In genomic region chr11:77463101-77463445, GRCm38 (mm10) we compare ENCODE assay signal across 9 mouse cellular contexts. TPM values are rescaled to one million over a fixed set of nuclear protein-coding genes. Genes with fewer than 3 reads are reported as not detected.
A peak's percentile ranks its signal among the peaks of the same experiment; 100 is the strongest.
DNase-seq lines count a peak whose midpoint lies in the region; ATAC-seq and TF ChIP-seq lines count a peak whose summit lies in the region.
"Had no signal": no experiment of that assay in that cellular context is flagged by ENCODE, and none has a peak within 500 bp of the region (broad histone marks: within the 10 kb centered on the region; RNA-seq: fewer than 3 reads in every experiment).

No protein-coding gene starts in this region.

- intact Hi-C loops in left cerebral cortex, postnatal 10 days (cut with DNase I), result loop anchor here (10.0 kb wide), 1 partner anchor 368 kb away; no protein-coding TSS in a partner anchor

- no peaks in the 10 kb centered on the region for H3K9me3 ChIP-seq in kidney, postnatal 0 days (replicated peaks; ENCODE audit: low read length)
- no peaks in the 10 kb centered on the region for H3K9me3 ChIP-seq in embryonic facial prominence, embryonic 13.5 days
- H3K9me3 ChIP-seq in hindbrain, postnatal 0 days (ENCODE audit: low read length), result no peaks in the 10 kb centered on the region

- peak; percentile 29 for TF ChIP-seq POLR2A in myocyte (IDR thresholded peaks at IDR 0.05; ENCODE audit: insufficient read length, low read depth)

- 37% methylated on average over 8 of the region's 8 CpGs for WGBS in kidney, postnatal 0 days
- WGBS in embryonic facial prominence, embryonic 13.5 days, result 39% methylated on average over 8 of the region's 8 CpGs
- whole genome bisulfite sequencing in hindbrain, postnatal 0 days, result 49% methylated on average over 8 of the region's 8 CpGs

- H3K9ac ChIP-seq in kidney, postnatal 0 days (ENCODE audit: low read depth, low read length), result 0 out of 2 replicates have a peak overlapping the region, but pooled peaks have one; percentile 54
- peak overlapping the region; percentile 66; the same call in 1 of the 2 replicates for H3K9ac ChIP-seq in embryonic facial prominence, embryonic 13.5 days
- H3K9ac ChIP-seq in hindbrain, postnatal 0 days (replicated peaks; ENCODE audit: low read length), result no peak overlapping the region; the same call in 1 of the 2 replicates

- H3K79me2 ChIP-seq in myocyte (ENCODE audit: control insufficient read depth, insufficient read depth), result no peaks in the 10 kb centered on the region

- TF ChIP-seq CTCF in kidney, postnatal 0 days (IDR thresholded peaks at IDR 0.05; ENCODE audit: low read depth), result no peak
- TF ChIP-seq CTCF in hindbrain, postnatal 0 days (IDR thresholded peaks at IDR 0.05; ENCODE audit: low read depth), result no peak

- no peaks in the 10 kb centered on the region for H3K36me3 ChIP-seq in kidney, postnatal 0 days (ENCODE audit: insufficient read depth, low read length)
- H3K36me3 ChIP-seq in embryonic facial prominence, embryonic 13.5 days, result no peaks in the 10 kb centered on the region
- H3K36me3 ChIP-seq in hindbrain, postnatal 0 days (ENCODE audit: insufficient read depth, low read length), result no peaks in the 10 kb centered on the region; the same call in 1 of the 2 replicates
- H3K36me3 ChIP-seq in myocyte (ENCODE audit: control insufficient read depth, insufficient read depth), result no peaks in the 10 kb centered on the region

- DNase-seq in kidney, postnatal 0 days (ENCODE audit: low spot score), result no peak
- DNase-seq in kidney, adult 11 months, result no peak
- DNase-seq in hindbrain, postnatal 0 days (ENCODE audit: low spot score), result no peak
- DNase-seq in left cerebral cortex, postnatal 10 days (ENCODE audit: extremely low spot score in 1 of 2, low spot score in 2 of 2), result no peak
- DNase-seq in frontal cortex, postnatal 25 days (ENCODE audit: low spot score in 2 of 2), result no peak
- no peak for DNase-seq in layer of hippocampus, adult 18-20 months (ENCODE audit: low spot score in 2 of 2)

- H3K4me2 ChIP-seq in kidney, postnatal 0 days (ENCODE audit: low read length), result peak overlapping the region; percentile 98
- peak overlapping the region; percentile 100 for H3K4me2 ChIP-seq in embryonic facial prominence, embryonic 13.5 days
- H3K4me2 ChIP-seq in hindbrain, postnatal 0 days (ENCODE audit: low read depth, low read length), result peak overlapping the region; percentile 91
- H3K4me2 ChIP-seq in myocyte (ENCODE audit: low read depth), result peak overlapping the region; percentile 98

- H3K27ac ChIP-seq in kidney, postnatal 0 days, result no peak overlapping the region
- no peak overlapping the region for H3K27ac ChIP-seq in embryonic facial prominence, embryonic 13.5 days
- H3K27ac ChIP-seq in hindbrain, postnatal 0 days, result no peak overlapping the region

- H3K27me3 ChIP-seq in kidney, postnatal 0 days (ENCODE audit: insufficient read depth, low read length), result peaks cover 10% of the 10 kb centered on the region; the same call in 1 of the 2 replicates
- peaks cover 83% of the 10 kb centered on the region for H3K27me3 ChIP-seq in embryonic facial prominence, embryonic 13.5 days
- 0 out of 2 replicates have a peak, but pooled peaks cover 4% of the 10 kb centered on the region for H3K27me3 ChIP-seq in hindbrain, postnatal 0 days (ENCODE audit: insufficient read depth, low read length)
- H3K27me3 ChIP-seq in myocyte (ENCODE audit: control insufficient read depth, insufficient read depth, insufficient read length), result no peaks in the 10 kb centered on the region
- H3K27me3 ChIP-seq: Patski had no signal

- peak overlapping the region; percentile 30 for H3ac ChIP-seq in myocyte (ENCODE audit: control insufficient read depth, insufficient read length)

- H3K4me1 ChIP-seq in kidney, postnatal 0 days (replicated peaks; ENCODE audit: insufficient read depth, low read length), result peaks cover 14% of the 10 kb centered on the region
- peaks cover 13% of the 10 kb centered on the region for H3K4me1 ChIP-seq in embryonic facial prominence, embryonic 13.5 days
- H3K4me1 ChIP-seq in hindbrain, postnatal 0 days (ENCODE audit: insufficient read depth, low read length), result no peaks in the 10 kb centered on the region

- ATAC-seq in kidney, postnatal 0 days (replicated peaks; ENCODE audit: low FRiP score, low read depth), result no peak
- no peak for ATAC-seq in embryonic facial prominence, embryonic 13.5 days (ENCODE audit: insufficient number of reproducible peaks, insufficient read depth, low FRiP score, low TSS enrichment, low read depth)
- ATAC-seq in hindbrain, postnatal 0 days, result no peak

- no peak overlapping the region; the same call in 1 of the 2 replicates for H3K4me3 ChIP-seq in kidney, postnatal 0 days (replicated peaks; ENCODE audit: low read depth, low read length)
- peak overlapping the region; percentile 59 for H3K4me3 ChIP-seq in embryonic facial prominence, embryonic 13.5 days
- H3K4me3 ChIP-seq in hindbrain, postnatal 0 days (ENCODE audit: low read length), result peak overlapping the region; percentile 47
- peak overlapping the region; percentile 35 for H3K4me3 ChIP-seq in myocyte

TF ChIP-seq in myocyte, 11 proteins besides CTCF, POLR2A, EP300 and RAD21:
- no peak for TF ChIP-seq TCF3 (IDR thresholded peaks at IDR 0.05; ENCODE audit: insufficient read length, low read depth)
- TF ChIP-seq POLR2AphosphoS2 (IDR thresholded peaks at IDR 0.05; ENCODE audit: insufficient read length, low read depth), result no peak
- TF ChIP-seq MYOG (IDR thresholded peaks at IDR 0.05; ENCODE audit: control insufficient read depth in 1 of 3, insufficient read depth in 1 of 3, insufficient read length in 2 of 3, low read depth in 2 of 3), result no peak
- TF ChIP-seq CEBPB (IDR thresholded peaks at IDR 0.05; ENCODE audit: insufficient read depth, poor library complexity, severe bottlenecking), result no peak
- no peak for TF ChIP-seq E2F4 (IDR thresholded peaks at IDR 0.05; ENCODE audit: insufficient read depth)
- no peak for TF ChIP-seq MAX (IDR thresholded peaks at IDR 0.05; ENCODE audit: low read depth)
- TF ChIP-seq SRF (IDR thresholded peaks at IDR 0.05; ENCODE audit: control insufficient read depth, insufficient read length, low read depth), result no peak
- no peak for TF ChIP-seq TCF12 (IDR thresholded peaks at IDR 0.05; ENCODE audit: insufficient read depth, poor library complexity, severe bottlenecking)
- TF ChIP-seq REST (IDR thresholded peaks at IDR 0.05; ENCODE audit: insufficient read depth, insufficient read length), result no peak
- no peak for TF ChIP-seq MYOD1 (IDR thresholded peaks at IDR 0.05; ENCODE audit: control insufficient read depth in 1 of 3, insufficient read length in 2 of 3, low read depth in 2 of 3)

RNA-seq across cellular contexts. Expression of gene Coro6, which starts 0.9 kb away (rescaled TPM):
- polyA plus RNA-seq in kidney, postnatal 0 days (2015; fragmentation: Nextera tagmentation; extraction: Ambion mirVana), result 0.09 and 0.42 TPM in 2 replicates
- 0.10 and 0.40 TPM in 2 replicates for polyA plus RNA-seq in embryonic facial prominence, embryonic 13.5 days (2015; fragmentation: Nextera tagmentation; extraction: Ambion mirVana)
- 0.83 and 1.3 TPM in 2 replicates for total RNA-seq in hindbrain, postnatal 0 days (2014; rRNA removed)
- 2.1 and 2.4 TPM in 2 replicates for polyA plus RNA-seq in hindbrain, postnatal 0 days (2015; fragmentation: Nextera tagmentation; extraction: Ambion mirVana)
- 50.6 TPM for polyA plus RNA-seq in myocyte (2012; fragmentation: generic; extraction: Trizol)
- 10 to 100 TPM; 18.4 to 21.1 TPM for total RNA-seq in left cerebral cortex, postnatal 10 days (2021)
- total RNA-seq in layer of hippocampus, adult 18-20 months (2021), result 10 to 100 TPM; 14.1 to 14.7 TPM

RNA-seq across cellular contexts. Expression of gene Ankrd13b, which starts 26.4 kb away (rescaled TPM):
- 5.8 and 6.4 TPM in 2 replicates for polyA plus RNA-seq in kidney, postnatal 0 days (2015; fragmentation: Nextera tagmentation; extraction: Ambion mirVana)
- 8.5 and 10.4 TPM in 2 replicates for polyA plus RNA-seq in embryonic facial prominence, embryonic 13.5 days (2015; fragmentation: Nextera tagmentation; extraction: Ambion mirVana)
- 71.6 and 77.1 TPM in 2 replicates for total RNA-seq in hindbrain, postnatal 0 days (2014; rRNA removed)
- polyA plus RNA-seq in hindbrain, postnatal 0 days (2015; fragmentation: Nextera tagmentation; extraction: Ambion mirVana), result 27.1 and 30.6 TPM in 2 replicates
- polyA plus RNA-seq in myocyte (2012; fragmentation: generic; extraction: Trizol), result 46.0 TPM
- 100 to 1,000 TPM; 149 to 152 TPM for total RNA-seq in left cerebral cortex, postnatal 10 days (2021)
- total RNA-seq in layer of hippocampus, adult 18-20 months (2021), result 10 to 100 TPM; 79.4 to 82.3 TPM

RNA-seq across cellular contexts. Expression of gene Git1, which starts 30.3 kb away (rescaled TPM):
- 10.9 and 11.3 TPM in 2 replicates for polyA plus RNA-seq in kidney, postnatal 0 days (2015; fragmentation: Nextera tagmentation; extraction: Ambion mirVana)
- 10.8 and 11.1 TPM in 2 replicates for polyA plus RNA-seq in embryonic facial prominence, embryonic 13.5 days (2015; fragmentation: Nextera tagmentation; extraction: Ambion mirVana)
- total RNA-seq in hindbrain, postnatal 0 days (2014; rRNA removed), result 126 and 127 TPM in 2 replicates
- 13.8 and 15.0 TPM in 2 replicates for polyA plus RNA-seq in hindbrain, postnatal 0 days (2015; fragmentation: Nextera tagmentation; extraction: Ambion mirVana)
- 53.9 TPM for polyA plus RNA-seq in myocyte (2012; fragmentation: generic; extraction: Trizol)
- 100 to 1,000 TPM; 138 to 142 TPM for total RNA-seq in left cerebral cortex, postnatal 10 days (2021)
- total RNA-seq in layer of hippocampus, adult 18-20 months (2021), result 100 to 1,000 TPM; 304 to 343 TPM

RNA-seq across cellular contexts. Expression of gene Abhd15, which starts 51.8 kb away (rescaled TPM):
- 1.9 and 2.2 TPM in 2 replicates for polyA plus RNA-seq in kidney, postnatal 0 days (2015; fragmentation: Nextera tagmentation; extraction: Ambion mirVana)
- polyA plus RNA-seq in embryonic facial prominence, embryonic 13.5 days (2015; fragmentation: Nextera tagmentation; extraction: Ambion mirVana), result 2.0 and 2.2 TPM in 2 replicates
- 3.6 and 4.7 TPM in 2 replicates for total RNA-seq in hindbrain, postnatal 0 days (2014; rRNA removed)
- 2.1 TPM in 2 replicates for polyA plus RNA-seq in hindbrain, postnatal 0 days (2015; fragmentation: Nextera tagmentation; extraction: Ambion mirVana)
- polyA plus RNA-seq in myocyte (2012; fragmentation: generic; extraction: Trizol), result 1.4 TPM
- 1 to 10 TPM in 1 of 2 experiments, under 1 TPM in 1; 0.85 to 1.7 TPM for total RNA-seq in left cerebral cortex, postnatal 10 days (2021)
- total RNA-seq in layer of hippocampus, adult 18-20 months (2021), result 1 to 10 TPM; 1.4 to 1.7 TPM

RNA-seq across cellular contexts. Expression of gene Trp53i13, which starts 52.7 kb away (rescaled TPM):
- 34.8 and 36.0 TPM in 2 replicates for polyA plus RNA-seq in kidney, postnatal 0 days (2015; fragmentation: Nextera tagmentation; extraction: Ambion mirVana)
- 54.7 and 55.2 TPM in 2 replicates for polyA plus RNA-seq in embryonic facial prominence, embryonic 13.5 days (2015; fragmentation: Nextera tagmentation; extraction: Ambion mirVana)
- 13.7 and 17.8 TPM in 2 replicates for total RNA-seq in hindbrain, postnatal 0 days (2014; rRNA removed)
- 14.3 and 17.2 TPM in 2 replicates for polyA plus RNA-seq in hindbrain, postnatal 0 days (2015; fragmentation: Nextera tagmentation; extraction: Ambion mirVana)
- polyA plus RNA-seq in myocyte (2012; fragmentation: generic; extraction: Trizol), result 23.7 TPM
- total RNA-seq in left cerebral cortex, postnatal 10 days (2021), result 1 to 10 TPM; 3.3 to 3.8 TPM
- 1 to 10 TPM; 6.7 to 7.5 TPM for total RNA-seq in layer of hippocampus, adult 18-20 months (2021)

Comparison
In these comparisons a context has a peak if more than half of its experiments do, and no peak if none do; other contexts are left out.
1. RNA of gene Coro6, which starts 0.9 kb away (polyA plus RNA-seq): 50.6 TPM in myocyte (single experiment); 2.1 to 2.4 TPM in hindbrain, postnatal 0 days, 0.10 to 0.40 TPM in embryonic facial prominence, embryonic 13.5 days and 0.09 to 0.42 TPM in kidney, postnatal 0 days; every median in the first group is over 10 times any median in the second.
2. Peak in every context shown above with its lines, with median percentiles within 50 percentile points of each other: H3K4me2 ChIP-seq.